Mouse (Mus musculus): Measurements from ENCODE around the gene Cdsn. TPM values are rescaled to one million over a fixed set of nuclear protein-coding genes. Genes with fewer than 3 reads are reported as not detected.

Cdsn gene
- total and polyA plus RNA-seq, 3 experiments, result 0.08 to 0.79 TPM; not detected in 1

- no peak overlapping the region for H3K9ac ChIP-seq (ENCODE audit: control insufficient read depth, low read depth, low read length, poor library complexity, severe bottlenecking)
- no peaks in the 10 kb centered on the region for H3K9me3 ChIP-seq (replicated peaks; ENCODE audit: insufficient read depth, low read length)
- H3K27me3 ChIP-seq (ENCODE audit: control insufficient read depth in 1 of 2, insufficient read depth in 2 of 2, low read length in 2 of 2), result no peaks in the 10 kb centered on the region
- H3K79me2 ChIP-seq (ENCODE audit: control insufficient read depth, insufficient read depth, low read length, poor library complexity), result no peaks in the 10 kb centered on the region
- no peak for DNase-seq (ENCODE audit: low read depth, low spot score)
- no peak overlapping the region for H3K4me3 ChIP-seq (ENCODE audit: control insufficient read depth in 1 of 2, insufficient read depth in 1 of 2, low read depth in 2 of 2, low read length in 2 of 2)
- peaks cover 0 to 2% of the 10 kb centered on the region in 2 experiments; a peak in 1 of 4 replicates for H3K36me3 ChIP-seq (ENCODE audit: control insufficient read depth in 1 of 2, insufficient read depth in 2 of 2, low read length in 2 of 2)
- H3K27ac ChIP-seq (ENCODE audit: control insufficient read depth, low read depth, low read length), result no peak overlapping the region
- peaks cover 0 to 3% of the 10 kb centered on the region in 2 experiments; a peak in 2 of 4 replicates for H3K4me1 ChIP-seq (ENCODE audit: control insufficient read depth in 1 of 2, insufficient read depth in 2 of 2, low read length in 2 of 2)
- no peak for TF ChIP-seq SIN3A (IDR thresholded peaks at IDR 0.05; ENCODE audit: low read length)
- TF ChIP-seq TAL1 (IDR thresholded peaks at IDR 0.05; ENCODE audit: low read length), result no peak
- no peak for TF ChIP-seq HCFC1 (IDR thresholded peaks at IDR 0.05; ENCODE audit: low read depth, low read length)
These were observed 19.6 kb upstream of the Cdsn start for GRCm38 (mm10) chr17:35532360-35532759.

- Histone ChIP-seq H3K4me3 (ENCODE audit: control insufficient read depth in 1 of 2, insufficient read depth in 1 of 2, low read depth in 2 of 2, low read length in 2 of 2) (no peak within 1 kb of the TSS), H3K4me1 (ENCODE audit: control insufficient read depth in 1 of 2, insufficient read depth in 2 of 2, low read length in 2 of 2) (peaks cover 0 to 3% of the 10 kb centered on the region in 2 experiments; a peak in 2 of 4 replicates), H3K36me3 (ENCODE audit: control insufficient read depth in 1 of 2, insufficient read depth in 2 of 2, low read length in 2 of 2) (peaks cover 0 to 2% of the 10 kb centered on the region in 2 experiments; a peak in 1 of 4 replicates), H3K9ac (ENCODE audit: control insufficient read depth, low read depth, low read length, poor library complexity, severe bottlenecking) (no peak within 1 kb of the TSS), H3K27ac (ENCODE audit: control insufficient read depth, low read depth, low read length) (no peak within 1 kb of the TSS), H3K79me2 (ENCODE audit: control insufficient read depth, insufficient read depth, low read length, poor library complexity) (no peaks in the 10 kb centered on the region), H3K9me3 (replicated peaks; ENCODE audit: insufficient read depth, low read length) (no peaks in the 10 kb centered on the region), H3K27me3 (ENCODE audit: control insufficient read depth in 1 of 2, insufficient read depth in 2 of 2, low read length in 2 of 2) (no peaks in the 10 kb centered on the region)
- no peak for TF ChIP-seq MAFK (IDR thresholded peaks at IDR 0.05; ENCODE audit: borderline replicate concordance, low read depth, low read length)
- DNase-seq (ENCODE audit: low read depth, low spot score), result no peak
These were observed 19.0 kb upstream of the Cdsn start, which contains the start of gene Psors1c2 for GRCm38 (mm10) chr17:35532901-35533300. Gene Psors1c2 (plus strand): TSS chr17:35533201.

- Histone ChIP-seq H3K79me2 (ENCODE audit: control insufficient read depth, insufficient read depth, low read length, poor library complexity) (no peaks in the 10 kb centered on the region), H3K27ac (ENCODE audit: control insufficient read depth, low read depth, low read length) (no peak overlapping the region), H3K9ac (ENCODE audit: control insufficient read depth, low read depth, low read length, poor library complexity, severe bottlenecking) (peak overlapping the region; percentile 23; the same call in 1 of the 2 replicates), H3K27me3 (ENCODE audit: control insufficient read depth in 1 of 2, insufficient read depth in 2 of 2, low read length in 2 of 2) (peaks cover 0 to 2% of the 10 kb centered on the region in 2 experiments; a peak in 1 of 4 replicates), H3K36me3 (ENCODE audit: control insufficient read depth in 1 of 2, insufficient read depth in 2 of 2, low read length in 2 of 2) (peaks cover 0 to 2% of the 10 kb centered on the region in 2 experiments; a peak in 1 of 4 replicates), H3K4me1 (ENCODE audit: control insufficient read depth in 1 of 2, insufficient read depth in 2 of 2, low read length in 2 of 2) (peaks cover 0 to 3% of the 10 kb centered on the region in 2 experiments; a peak in 2 of 4 replicates), H3K9me3 (replicated peaks; ENCODE audit: insufficient read depth, low read length) (no peaks in the 10 kb centered on the region), H3K4me3 (ENCODE audit: control insufficient read depth in 1 of 2, insufficient read depth in 1 of 2, low read depth in 2 of 2, low read length in 2 of 2) (peak overlapping the region; percentile 22 to 50; a peak in 3 of 4 replicates)
- peak; percentile 82 for DNase-seq (ENCODE audit: low read depth, low spot score)
- TF ChIP-seq SMC3 (IDR thresholded peaks at IDR 0.05; ENCODE audit: low read depth, low read length) (peak; percentile 56), TCF12 (IDR thresholded peaks at IDR 0.05; ENCODE audit: low read depth, low read length) (no peak), RCOR1 (IDR thresholded peaks at IDR 0.05; ENCODE audit: low read depth, low read length) (no peak), RAD21 (IDR thresholded peaks at IDR 0.05; ENCODE audit: low read depth, low read length) (peak; percentile 24), MEF2A (IDR thresholded peaks at IDR 0.05; ENCODE audit: extremely low read depth, insufficient replicate concordance, low read depth, low read length, poor library complexity, severe bottlenecking) (no peak), CTCF (IDR thresholded peaks at IDR 0.05 in 2 of 3, conservative IDR thresholded peaks at IDR 0.05 in 1 of 3; ENCODE audit: control insufficient read depth in 1 of 3, insufficient read depth in 1 of 3, low read depth in 2 of 3, low read length in 3 of 3, poor library complexity in 1 of 3, severe bottlenecking in 1 of 3) (peak; percentile 83 to 96 (median 87))
These were observed 17.6 kb upstream of the Cdsn start for GRCm38 (mm10) chr17:35534343-35534742.

Measured in MEL (cell line).